ENCODE assay signal across 7 mouse cellular contexts in the genomic region with DNA sequence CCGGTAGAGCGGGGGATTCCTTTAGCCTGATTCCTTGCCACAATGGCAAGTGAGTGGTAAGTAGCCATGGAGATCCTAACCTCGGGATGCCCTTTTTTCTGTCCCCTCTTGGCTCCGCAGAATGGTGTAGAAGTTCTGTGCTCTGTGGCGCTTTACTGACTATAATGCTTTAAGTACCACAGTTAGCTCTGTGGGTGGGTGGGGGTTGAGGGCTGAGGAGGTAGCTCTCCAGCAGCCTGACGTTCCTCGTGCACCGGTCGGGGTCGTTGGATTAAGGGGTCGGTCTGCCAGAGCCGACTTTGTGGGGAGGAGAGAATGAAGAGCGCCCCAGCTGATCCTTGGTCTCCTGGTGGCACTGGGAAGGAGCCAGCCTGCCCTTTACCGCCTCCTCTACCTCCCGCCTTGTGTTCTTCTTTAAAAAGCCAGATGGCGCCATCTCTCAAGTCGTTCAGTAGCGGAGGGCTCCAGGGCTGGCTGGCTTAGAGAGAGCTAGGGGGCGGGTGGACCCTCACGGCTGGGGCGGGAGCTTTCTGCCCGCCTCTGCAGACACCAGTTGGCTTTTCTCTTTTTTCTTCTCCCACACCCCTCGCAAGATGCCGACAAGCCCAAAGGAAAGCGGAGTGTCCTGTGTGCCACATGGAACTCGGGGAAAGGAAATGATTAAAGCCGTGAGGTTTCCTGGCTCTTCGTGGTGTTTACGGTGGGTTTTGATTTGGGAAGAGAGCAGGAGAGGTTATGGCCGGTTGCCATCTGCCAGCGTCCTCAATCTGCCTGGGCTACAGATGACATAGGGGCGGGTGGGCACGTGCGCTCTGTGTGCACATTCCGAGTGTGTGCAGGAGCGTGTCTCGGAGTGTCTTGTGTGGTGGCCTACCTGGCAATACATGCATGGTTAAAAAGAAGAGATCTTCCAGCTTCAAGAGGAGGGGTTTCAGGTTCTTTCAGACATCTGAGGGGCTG. TPM values are rescaled to one million over a fixed set of nuclear protein-coding genes. Genes with fewer than 3 reads are reported as not detected.
DNase-seq lines count a peak whose midpoint lies in the region; ATAC-seq and TF ChIP-seq lines count a peak whose summit lies in the region.

No protein-coding gene starts in this region.

- peak; percentile 86 for ATAC-seq in embryonic facial prominence, embryonic 15.5 days (ENCODE audit: insufficient number of reproducible peaks, low FRiP score, low TSS enrichment, low read depth)
- peak; percentile 97 for ATAC-seq in hindbrain, embryonic 12.5 days (ENCODE audit: low FRiP score)
- ATAC-seq in neural tube, embryonic 12.5 days (ENCODE audit: low FRiP score, low read depth), result peak; percentile 94

- peak overlapping the region; percentile 66 for H3K4me2 ChIP-seq in embryonic facial prominence, embryonic 15.5 days (replicated peaks)
- H3K4me2 ChIP-seq in hindbrain, embryonic 12.5 days (replicated peaks), result peak overlapping the region; percentile 74
- peak overlapping the region; percentile 76 for H3K4me2 ChIP-seq in neural tube, embryonic 12.5 days (replicated peaks)

- no peak for TF ChIP-seq CTCF in thymus, adult 2 months (IDR thresholded peaks at IDR 0.05; ENCODE audit: borderline replicate concordance, control insufficient read depth, extremely low read depth, insufficient read depth, low read length, poor library complexity)
- peak; percentile 19; the same call in 1 of the 2 replicates for TF ChIP-seq CTCF in liver, adult 2 months (IDR thresholded peaks at IDR 0.05; ENCODE audit: low read depth, low read length)

- no peaks in the 10 kb centered on the region for H3K9me3 ChIP-seq in embryonic facial prominence, embryonic 15.5 days (replicated peaks)
- no peaks in the 10 kb centered on the region for H3K9me3 ChIP-seq in hindbrain, embryonic 12.5 days (replicated peaks)
- H3K9me3 ChIP-seq in neural tube, embryonic 12.5 days, result no peaks in the 10 kb centered on the region

- TF ChIP-seq POLR2A in thymus, adult 2 months (IDR thresholded peaks at IDR 0.05; ENCODE audit: control insufficient read depth, extremely low read depth, insufficient read depth, low read length, poor library complexity), result no peak
- no peak for TF ChIP-seq POLR2A in liver, adult 2 months (IDR thresholded peaks at IDR 0.05; ENCODE audit: extremely low read depth, insufficient read depth, low read length)

- DNase-seq in thymus, postnatal 25 days, result peak; percentile 2
- DNase-seq in thymus, adult 2 months, result no peak
- DNase-seq in liver, adult 2 months (ENCODE audit: extremely low read depth, low read depth, low spot score), result no peak
- DNase-seq in B cell, adult 2 months, result no peak

- no peak overlapping the region for H3K4me3 ChIP-seq in thymus, adult 2 months (ENCODE audit: control insufficient read depth, insufficient read depth, low read length)
- peak overlapping the region; percentile 43 for H3K4me3 ChIP-seq in embryonic facial prominence, embryonic 15.5 days (replicated peaks)
- peak overlapping the region; percentile 40 for H3K4me3 ChIP-seq in hindbrain, embryonic 12.5 days
- no peak overlapping the region for H3K4me3 ChIP-seq in liver, adult 2 months (ENCODE audit: insufficient read depth, low read depth, low read length)
- H3K4me3 ChIP-seq in neural tube, embryonic 12.5 days, result peak overlapping the region; percentile 36

- 9% methylated on average over 37 of the region's 37 CpGs for WGBS in thymus, adult 2 months
- 2% methylated on average over 37 of the region's 37 CpGs for WGBS in embryonic facial prominence, embryonic 15.5 days
- under 1% methylated on average over 37 of the region's 37 CpGs for WGBS in hindbrain, embryonic 12.5 days
- WGBS in liver, adult 2 months, result 6% methylated on average over 37 of the region's 37 CpGs
- under 1% methylated on average over 37 of the region's 37 CpGs for WGBS in neural tube, embryonic 12.5 days

- H3K27me3 ChIP-seq in thymus, adult 2 months (ENCODE audit: control insufficient read depth, insufficient read depth, low read length), result peaks cover 3% of the 10 kb centered on the region; the same call in 1 of the 2 replicates
- peaks cover 55% of the 10 kb centered on the region for H3K27me3 ChIP-seq in embryonic facial prominence, embryonic 15.5 days
- H3K27me3 ChIP-seq in hindbrain, embryonic 12.5 days, result peaks cover 71% of the 10 kb centered on the region
- 0 out of 2 replicates have a peak, but pooled peaks cover 2% of the 10 kb centered on the region for H3K27me3 ChIP-seq in liver, adult 2 months (ENCODE audit: control insufficient read depth, insufficient read depth, low read length)
- peaks cover 59% of the 10 kb centered on the region for H3K27me3 ChIP-seq in neural tube, embryonic 12.5 days (replicated peaks)

- no peak overlapping the region for H3K27ac ChIP-seq in thymus, adult 2 months (ENCODE audit: control insufficient read depth, insufficient read depth, low read length)
- H3K27ac ChIP-seq in embryonic facial prominence, embryonic 15.5 days (replicated peaks), result 0 out of 2 replicates have a peak overlapping the region, but pooled peaks have one; percentile 3
- H3K27ac ChIP-seq in hindbrain, embryonic 12.5 days, result no peak overlapping the region
- no peak overlapping the region for H3K27ac ChIP-seq in liver, adult 2 months (replicated peaks; ENCODE audit: insufficient read depth, low read depth, low read length)
- H3K27ac ChIP-seq in neural tube, embryonic 12.5 days, result no peak overlapping the region

- H3K9ac ChIP-seq in embryonic facial prominence, embryonic 15.5 days, result peak overlapping the region; percentile 23; the same call in 1 of the 2 replicates
- H3K9ac ChIP-seq in hindbrain, embryonic 12.5 days, result peak overlapping the region; percentile 15; the same call in 1 of the 2 replicates
- no peak overlapping the region for H3K9ac ChIP-seq in liver, adult 2 months (ENCODE audit: low read depth, low read length)
- H3K9ac ChIP-seq in neural tube, embryonic 12.5 days, result peak overlapping the region; percentile 41; the same call in 1 of the 2 replicates

- H3K4me1 ChIP-seq in thymus, adult 2 months (replicated peaks; ENCODE audit: control insufficient read depth, insufficient read depth, low read length), result no peaks in the 10 kb centered on the region
- peaks cover 18% of the 10 kb centered on the region for H3K4me1 ChIP-seq in embryonic facial prominence, embryonic 15.5 days
- H3K4me1 ChIP-seq in hindbrain, embryonic 12.5 days, result no peaks in the 10 kb centered on the region
- H3K4me1 ChIP-seq in liver, adult 2 months (ENCODE audit: control insufficient read depth, insufficient read depth, low read length), result no peaks in the 10 kb centered on the region
- H3K4me1 ChIP-seq in neural tube, embryonic 12.5 days, result no peaks in the 10 kb centered on the region

- H3K79me2 ChIP-seq in liver, adult 2 months (ENCODE audit: control insufficient read depth, insufficient read depth, low read length), result no peaks in the 10 kb centered on the region

- H3K36me3 ChIP-seq in thymus, adult 2 months (ENCODE audit: control insufficient read depth, insufficient read depth, low read length), result no peaks in the 10 kb centered on the region
- H3K36me3 ChIP-seq in embryonic facial prominence, embryonic 15.5 days, result no peaks in the 10 kb centered on the region
- H3K36me3 ChIP-seq in hindbrain, embryonic 12.5 days, result no peaks in the 10 kb centered on the region
- H3K36me3 ChIP-seq in liver, adult 2 months (ENCODE audit: control insufficient read depth, insufficient read depth, low read length), result no peaks in the 10 kb centered on the region
- H3K36me3 ChIP-seq in neural tube, embryonic 12.5 days, result no peaks in the 10 kb centered on the region

RNA-seq across cellular contexts. Expression of a gene that starts 32.8 kb away (rescaled TPM):
- polyA plus RNA-seq in thymus, adult 2 months (2012; rRNA removed), result 0.26 and 1.2 TPM in 2 replicates
- 2.3 and 3.8 TPM in 2 replicates for polyA plus RNA-seq in embryonic facial prominence, embryonic 15.5 days (2015; fragmentation: Nextera tagmentation; extraction: Ambion mirVana)
- polyA plus RNA-seq in hindbrain, embryonic 12.5 days (2016; fragmentation: Nextera tagmentation; extraction: Ambion mirVana), result not detected in 2 replicates
- total RNA-seq in liver, adult 2 months (2014; rRNA removed), result 1.9 and 2.0 TPM in 2 replicates
- polyA plus RNA-seq in liver, adult 2 months (2012; rRNA removed), result 3.9 and 4.1 TPM in 2 replicates
- 0.13 and 0.34 TPM in 2 replicates for polyA plus RNA-seq in neural tube, embryonic 12.5 days (2016; fragmentation: Nextera tagmentation; extraction: Ambion mirVana)

Comparison
In these comparisons a context has a peak if more than half of its experiments do, and no peak if none do; other contexts are left out.
1. H3K4me3 ChIP-seq: peak in embryonic facial prominence, embryonic 15.5 days (single experiment), hindbrain, embryonic 12.5 days (single experiment) and neural tube, embryonic 12.5 days (single experiment); none in thymus, adult 2 months (single experiment) and liver, adult 2 months (single experiment).
2. Peak in every context shown above with its lines, with median percentiles within 50 percentile points of each other: ATAC-seq and H3K4me2 ChIP-seq.